Mouse (Mus musculus) embryo, embryonic 9.5 days (tissue): ENCODE measurements around the gene Txnl4b.

Source experiments
- DNase-seq: peaks from one replicate; pipeline ENCODE4 v3.0.0-alpha.2; 2017; ENCODE audit errors: extremely low spot score

Gene Txnl4b

DNA sequence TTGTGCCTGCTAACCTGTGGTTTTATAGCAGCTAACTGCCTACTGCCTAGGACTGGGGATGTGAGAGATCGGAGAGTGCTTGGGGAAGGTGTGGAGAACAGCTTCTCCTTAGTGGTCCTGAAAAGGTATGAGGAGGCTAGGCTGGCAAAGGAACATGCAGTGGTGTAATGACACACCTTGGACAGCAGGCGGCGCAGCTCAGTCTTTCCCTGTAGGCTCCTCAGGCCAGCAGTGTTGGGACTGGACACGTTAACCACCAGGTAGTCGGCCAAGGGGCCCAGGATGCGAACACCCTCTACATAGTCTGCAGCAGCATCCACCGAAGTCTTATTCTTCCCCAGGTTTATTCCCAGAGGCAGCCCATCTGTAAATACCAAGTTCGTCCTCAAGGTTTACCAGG lies 30.2 kb downstream of the Txnl4b start:
- peak; percentile 62 for DNase-seq

DNA sequence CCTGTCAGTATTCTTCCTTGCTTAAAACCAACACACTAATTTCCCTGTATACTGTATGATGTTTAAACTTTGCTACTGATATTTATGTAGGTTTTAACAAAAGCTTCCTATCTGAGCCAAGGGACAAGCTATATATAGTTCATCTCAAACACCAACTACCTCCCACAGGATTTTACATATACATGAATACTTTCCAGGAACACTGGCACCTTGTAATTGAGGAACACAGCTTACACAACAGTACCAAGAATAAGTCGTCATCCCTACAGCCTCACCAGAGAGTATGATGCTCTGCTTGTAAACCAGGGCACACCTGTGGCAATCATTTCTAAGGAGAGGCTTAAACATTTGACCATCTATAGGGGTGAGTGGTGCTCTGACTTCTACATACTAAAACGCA lies 41.0 kb downstream of the Txnl4b start:
- no peak for DNase-seq

DNA sequence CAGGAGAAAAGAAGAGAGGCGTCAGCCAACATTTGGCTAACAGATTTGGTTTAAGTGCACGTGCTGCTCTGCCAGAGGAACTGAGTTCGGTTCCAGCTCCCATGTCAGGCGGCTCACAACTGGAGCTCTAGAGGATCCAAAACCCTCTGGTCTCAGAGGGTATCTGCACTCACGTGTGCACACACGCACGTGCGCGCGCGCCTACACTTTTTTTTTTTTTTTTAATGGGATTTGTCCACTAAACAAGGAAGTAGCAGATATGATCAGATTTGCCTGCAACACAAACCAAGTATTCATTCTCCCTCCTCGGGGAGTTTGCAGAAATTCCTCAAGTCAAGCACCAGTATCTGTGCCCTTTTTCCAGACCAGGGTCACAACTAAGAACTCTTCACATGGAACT lies 42.0 kb downstream of the Txnl4b start:
- DNase-seq = no peak

DNA sequence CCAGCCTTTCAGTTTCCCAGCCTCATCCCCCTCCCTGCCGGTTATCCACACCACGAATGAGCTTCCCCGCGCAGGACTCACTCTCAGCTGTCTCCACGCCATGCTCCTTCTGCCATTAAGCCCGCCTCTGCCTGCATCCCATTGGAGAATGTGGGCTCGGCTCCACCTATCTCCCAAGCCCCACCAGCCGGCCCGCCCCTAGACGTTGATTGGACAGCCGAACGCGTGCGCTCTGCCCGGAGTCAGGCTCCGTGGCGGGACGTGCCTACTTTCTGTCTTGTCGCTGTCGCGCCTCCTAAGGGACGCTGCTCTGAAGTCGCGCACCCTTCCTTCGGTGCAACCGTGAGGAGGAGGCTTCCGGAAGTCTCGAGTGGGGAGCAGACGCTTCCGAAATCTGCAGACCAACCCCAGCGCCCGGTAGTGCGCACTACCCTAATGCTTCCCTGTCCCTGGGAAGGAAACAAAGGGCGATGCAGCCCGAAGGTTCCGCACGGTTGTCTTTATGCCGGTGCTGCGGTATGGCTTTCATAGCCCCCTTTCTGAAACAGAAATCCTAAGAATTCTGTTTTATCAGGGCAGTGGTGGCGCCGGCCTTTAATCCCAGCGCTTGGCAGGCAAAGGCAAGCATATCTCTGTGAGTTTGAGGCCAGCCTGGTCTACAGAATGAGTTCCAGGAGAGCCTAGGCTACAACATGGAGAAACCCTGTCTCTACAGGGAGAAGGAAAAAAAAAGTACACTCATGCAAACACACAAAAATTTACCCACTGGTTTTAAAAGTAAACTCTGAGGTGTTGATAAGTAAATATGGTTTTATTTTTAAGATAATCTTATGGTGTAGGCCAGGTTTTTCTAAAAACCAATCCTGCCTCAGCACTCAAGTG lies 42.8 kb downstream of the Txnl4b start, which contains the start of gene Dhodh:
Gene Dhodh, minus strand, starts transcription at position 403 of the 882 bp plus-strand sequence.
- DNase-seq = peak; percentile 96

DNA sequence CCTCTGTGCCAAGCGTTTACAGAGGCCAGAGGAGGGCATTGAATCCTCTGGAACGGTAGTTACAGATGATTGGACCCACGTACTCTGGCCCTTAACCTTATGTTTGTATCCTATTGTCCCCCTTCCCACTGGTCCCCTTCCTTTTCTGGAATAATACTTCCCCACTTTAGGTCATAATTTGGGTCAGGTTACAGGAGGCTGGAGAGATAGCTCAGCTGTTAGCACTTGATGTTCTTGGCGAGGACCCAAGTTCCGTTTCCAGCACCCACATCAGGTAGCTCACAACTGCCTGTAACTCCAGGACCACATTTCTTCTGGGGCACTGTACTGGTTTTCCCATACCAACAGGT lies 43.4 kb downstream of the Txnl4b start:
- DNase-seq = no peak

DNA sequence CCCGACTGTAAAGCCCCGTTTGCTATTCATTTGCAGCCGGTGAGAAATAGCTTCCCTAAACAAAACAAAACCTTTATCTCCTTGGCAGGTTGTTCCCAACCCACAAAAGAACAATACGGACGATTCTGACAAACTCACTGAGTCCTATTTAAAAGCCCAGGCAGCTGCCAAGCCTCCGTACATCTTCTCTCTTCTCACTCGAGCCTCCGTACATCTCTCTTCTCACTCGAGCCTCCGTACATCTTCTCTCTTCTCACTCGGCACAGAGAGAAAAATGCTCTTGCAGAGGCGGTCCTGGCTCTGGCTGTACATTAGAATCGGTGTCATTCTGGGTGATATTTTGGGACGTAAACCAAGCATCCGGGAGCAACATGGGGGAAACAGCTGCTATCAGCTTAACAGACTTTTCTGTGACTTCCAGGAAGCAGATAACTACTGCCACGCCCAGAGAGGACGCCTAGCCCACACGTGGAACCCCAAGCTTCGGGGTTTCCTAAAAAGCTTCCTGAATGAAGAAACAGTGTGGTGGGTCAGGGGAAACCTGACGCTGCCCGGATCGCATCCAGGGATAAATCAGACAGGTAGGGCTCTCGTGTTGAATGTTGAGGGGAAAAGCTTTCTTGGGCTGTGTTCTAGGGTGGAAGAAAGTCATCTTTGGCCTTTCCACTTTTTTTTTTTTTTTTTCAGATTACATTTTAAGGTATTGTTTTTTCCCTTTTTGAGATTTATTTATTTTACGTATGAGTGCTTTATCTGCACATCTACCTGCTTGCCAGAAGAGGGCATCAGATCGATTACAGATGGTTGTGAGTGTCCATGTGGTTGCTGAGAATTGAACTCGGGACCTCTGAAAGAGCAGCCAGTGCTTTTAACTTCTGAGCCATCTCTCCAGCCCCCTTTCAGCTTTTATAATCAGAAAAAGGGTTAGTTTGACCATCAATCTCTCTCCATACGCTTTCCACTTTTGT lies 48.8 kb downstream of the Txnl4b start, which contains the start of gene Pkd1l3:
Gene Pkd1l3, plus strand, starts transcription at position 275 of the 968 bp plus-strand sequence.
- DNase-seq = no peak

DNA sequence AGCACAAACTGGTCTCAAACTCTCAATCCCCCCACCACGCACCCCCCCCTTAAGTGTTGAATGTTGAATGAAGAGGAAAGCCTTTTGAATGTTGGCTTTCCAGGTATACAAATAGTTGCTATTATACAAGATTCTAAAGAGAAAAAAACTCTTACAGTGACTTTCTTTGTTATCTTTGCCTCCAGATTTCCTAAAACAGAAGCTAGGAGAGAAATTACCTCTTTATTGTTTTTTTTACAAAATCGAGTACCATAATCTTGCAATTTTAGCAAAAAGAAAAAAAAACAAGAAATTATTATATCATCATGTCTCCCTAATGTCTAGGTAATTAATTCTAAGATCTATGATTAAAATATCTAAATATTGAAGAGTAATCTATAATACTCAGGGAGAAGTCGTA lies 49.9 kb downstream of the Txnl4b start:
- no peak for DNase-seq
